18 mouse cellular contexts compared by ENCODE assay signal in genomic region chr15:72331262-72331661, GRCm38 (mm10).
"Had no signal": no experiment of that assay in that cellular context is flagged by ENCODE, and none has a peak within 500 bp of the region (broad histone marks: within the 10 kb centered on the region; RNA-seq: fewer than 3 reads in every experiment).

No protein-coding gene starts in this region.

- H3K4me3 ChIP-seq: liver, embryonic 13.5 days; liver, embryonic 15.5 days; lung, embryonic 15.5 days; midbrain, embryonic 12.5 days; neural tube, embryonic 12.5 days; stomach, embryonic 15.5 days had no signal

- H3K4me1 ChIP-seq: liver, embryonic 13.5 days; liver, embryonic 15.5 days; lung, embryonic 15.5 days; midbrain, embryonic 12.5 days; stomach, embryonic 15.5 days had no signal

- H3K9me3 ChIP-seq: liver, embryonic 15.5 days; lung, embryonic 15.5 days; midbrain, embryonic 12.5 days; neural tube, embryonic 12.5 days; stomach, embryonic 15.5 days had no signal

- ATAC-seq: liver, postnatal 0 days; lung, postnatal 0 days had no signal

- H3K36me3 ChIP-seq: liver, embryonic 13.5 days; liver, embryonic 15.5 days; lung, embryonic 15.5 days; midbrain, embryonic 12.5 days; neural tube, embryonic 12.5 days; stomach, embryonic 15.5 days had no signal

- H3K27ac ChIP-seq: liver, embryonic 13.5 days; liver, embryonic 15.5 days; lung, embryonic 15.5 days; macrophage; neural tube, embryonic 12.5 days; stomach, embryonic 15.5 days; stomach, postnatal 0 days had no signal

- H3K9ac ChIP-seq: liver, embryonic 13.5 days; liver, embryonic 15.5 days; liver, postnatal 0 days; lung, embryonic 15.5 days; midbrain, embryonic 12.5 days; neural tube, embryonic 12.5 days; stomach, embryonic 15.5 days had no signal

- H3K4me2 ChIP-seq: liver, embryonic 11.5 days; liver, embryonic 13.5 days; liver, embryonic 15.5 days; lung, embryonic 15.5 days; midbrain, embryonic 12.5 days; neural tube, embryonic 12.5 days; stomach, embryonic 15.5 days had no signal

- DNase-seq: liver, embryonic 13.5 days; liver, postnatal 0 days; lung, adult 2 months; lung, postnatal 14 days; lung, postnatal 36 days; right cerebral cortex, postnatal 14 days; thymus, adult 2 months; thymus, postnatal 25 days; thymus, postnatal 4 days had no signal

- H3K27me3 ChIP-seq: liver, embryonic 13.5 days; liver, embryonic 15.5 days; lung, embryonic 15.5 days; midbrain, embryonic 12.5 days; neural tube, embryonic 12.5 days; stomach, embryonic 15.5 days had no signal
